Mouse (Mus musculus): Measurements from ENCODE around the gene Ube3b.

- TF ChIP-seq CTCF (IDR thresholded peaks at IDR 0.05; ENCODE audit: low read depth), result no peak
- no peak for TF ChIP-seq EP300 (optimal IDR thresholded peaks at IDR 0.05)
Observed at GRCm38 (mm10) chr5:114368121-114368520, 12.3 kb upstream of the Ube3b start.

Data from stomach, postnatal 0 days (tissue).